Mouse (Mus musculus) liver, embryonic 14.5 days (tissue): ENCODE results near the gene Gpr37l1. TPM values are rescaled to one million over a fixed set of nuclear protein-coding genes. Genes with fewer than 3 reads are reported as not detected.

Experiments
- ATAC-seq: fragments of 200-750 bp; cut with Nextera tagmentation; 2 replicates; pipeline ENCODE4 v1.8.0; 2017; ENCODE audit warnings: moderate number of reproducible peaks, mild to moderate bottlenecking, moderate library complexity; ENCODE audit not compliant: insufficient read depth
- DNase-seq, 3 experiments: peaks; one replicate each; pipeline ENCODE4 v3.0.0-alpha.2; 2012 to 2013; ENCODE audit warnings: low read depth in 3 of 3, low spot score in 3 of 3
- H3K27ac ChIP-seq: fragments of 300-500 bp; sonication (generic); 2 replicates; pipeline ENCODE4 v1.5.1; 2014; ENCODE audit warnings: moderate library complexity, mild to moderate bottlenecking, control low read depth, inconsistent platforms
- H3K27me3 ChIP-seq: fragments of 300-500 bp; sonication (generic); 2 replicates; pipeline ENCODE4 v1.6.1; 2014; ENCODE audit warnings: mild to moderate bottlenecking, low read length, moderate library complexity; ENCODE audit not compliant: control insufficient read depth, insufficient read depth
- H3K36me3 ChIP-seq: fragments of 300-500 bp; sonication (generic); replicated peaks from 2 replicates; pipeline ENCODE4 v1.6.1; 2014; ENCODE audit warnings: low read depth; ENCODE audit not compliant: control insufficient read depth, insufficient read depth
- H3K4me1 ChIP-seq, 2 experiments: fragments of 200-500 bp in 1 of 2; fragments of 300-500 bp in 1 of 2; sonication (generic) in 1 of 2; replicated peaks; 2 replicates each; pipeline ENCODE4 v1.6.1; 2012 to 2014; ENCODE audit warnings: antibody characterized with exemption in 1 of 2, inconsistent platforms in 1 of 2, low read length in 1 of 2; ENCODE audit not compliant: control insufficient read depth in 2 of 2, insufficient read depth in 2 of 2
- H3K4me2 ChIP-seq: fragments of 300-500 bp; sonication (generic); 2 replicates; pipeline ENCODE4 v1.6.1; 2014; ENCODE audit warnings: low read depth, mild to moderate bottlenecking, control low read depth, moderate library complexity
- H3K4me3 ChIP-seq, 2 experiments: fragments of 200-500 bp in 1 of 2; fragments of 300-500 bp in 1 of 2; sonication (generic) in 1 of 2; 2 replicates each; pipeline ENCODE4 v1.5.1; 2012 to 2014; ENCODE audit warnings: low read depth in 2 of 2, low read length in 2 of 2, mild to moderate bottlenecking in 2 of 2, control low read depth in 1 of 2, inconsistent platforms in 1 of 2, moderate library complexity in 1 of 2; ENCODE audit not compliant: insufficient read depth in 1 of 2
- H3K9ac ChIP-seq: fragments of 300-500 bp; sonication (generic); replicated peaks from 2 replicates; pipeline ENCODE4 v1.6.1; 2014; ENCODE audit warnings: mild to moderate bottlenecking, control low read depth, moderate library complexity
- H3K9me3 ChIP-seq: fragments of 300-500 bp; sonication (generic); 2 replicates; pipeline ENCODE4 v1.6.1; 2016; ENCODE audit warnings: low read length, mixed read lengths; ENCODE audit not compliant: control insufficient read depth
- CTCF ChIP-seq: IDR thresholded peaks from 2 replicates; pipeline ENCODE4 v1.5.1; 2016; ENCODE audit warnings: antibody characterized with exemption, low read depth, control low read depth
- EP300 ChIP-seq: IDR thresholded peaks from 2 replicates; pipeline ENCODE4 v1.6.1; 2016; ENCODE audit warnings: antibody characterized with exemption, low read depth
- WGBS: fragments of 180-500 bp; shearing (Covaris S2); extraction: QIAGEN DNeasy Blood & Tissue Kit; methylation state at CpG from one replicate; pipeline ENCODE4 v1.1.7; 2014; ENCODE audit not compliant: insufficient replicate concordance; 5-methylcytosine and 5-hydroxymethylcytosine counted together
- polyA plus RNA-seq, 2 experiments: library from polyadenylated mRNA; depleted of rRNA in 1 of 2; stranded (reverse) in 1 of 2; unstranded in 1 of 2; fragments of >200 nt; fragmentation: Nextera tagmentation in 1 of 2; extraction: Ambion mirVana in 1 of 2; gene quantifications; 2 replicates each; pipeline versions ENCODE4 v1.2.1 to v1.2.3; 2012 to 2014

Gene Gpr37l1
- polyA plus RNA-seq, 2 experiments = 0.01 TPM; not detected in 1

DNA sequence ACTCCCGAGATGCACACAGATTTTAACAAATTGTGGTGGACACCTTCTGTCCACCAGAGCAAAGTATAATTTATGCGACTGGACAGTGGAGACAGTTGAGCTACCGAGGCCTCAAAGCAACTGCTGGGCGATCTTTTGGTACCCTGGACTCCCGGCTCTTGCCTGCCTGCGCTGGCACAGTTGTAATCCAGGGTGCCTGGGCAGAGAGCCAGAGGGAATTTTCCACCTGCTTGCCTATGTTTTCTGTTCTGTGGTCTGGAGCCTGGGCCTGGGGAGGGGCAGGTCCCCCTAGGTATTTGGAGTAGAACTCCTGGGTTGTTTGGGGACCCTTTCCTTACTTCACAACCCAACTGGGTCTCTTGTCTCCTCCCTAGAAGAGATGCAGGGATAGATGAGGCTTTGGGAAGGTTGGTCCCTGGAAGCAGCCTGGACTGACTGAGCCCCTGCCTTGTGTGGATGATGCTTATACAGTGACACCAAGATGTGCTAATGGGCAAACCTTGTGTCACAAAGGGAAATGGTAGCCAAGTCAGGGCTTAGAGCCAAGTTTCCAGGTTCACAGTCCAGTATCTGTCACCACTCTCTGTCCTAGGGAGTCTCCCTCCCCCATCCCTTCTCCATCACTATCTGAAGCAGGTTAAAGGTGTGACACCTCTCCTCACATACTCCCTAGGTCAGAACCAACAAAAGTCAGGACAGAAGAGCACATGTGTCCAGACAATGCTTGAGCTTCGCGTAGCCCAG, 14.6 kb upstream of the Gpr37l1 start:
- Histone ChIP-seq H3K9me3 (no peaks in the 10 kb centered on the region), H3K9ac (no peak overlapping the region), H3K4me2 (no peak overlapping the region), H3K4me1 (no peaks in the 10 kb centered on the region), H3K36me3 (no peaks in the 10 kb centered on the region), H3K4me3 (no peak overlapping the region), H3K27ac (no peak overlapping the region), H3K27me3 (no peaks in the 10 kb centered on the region)
- ATAC-seq (no peak), DNase-seq (no peak)
- no peak for TF ChIP-seq CTCF
- WGBS = 59% methylated on average over 8 of the region's 8 CpGs

DNA sequence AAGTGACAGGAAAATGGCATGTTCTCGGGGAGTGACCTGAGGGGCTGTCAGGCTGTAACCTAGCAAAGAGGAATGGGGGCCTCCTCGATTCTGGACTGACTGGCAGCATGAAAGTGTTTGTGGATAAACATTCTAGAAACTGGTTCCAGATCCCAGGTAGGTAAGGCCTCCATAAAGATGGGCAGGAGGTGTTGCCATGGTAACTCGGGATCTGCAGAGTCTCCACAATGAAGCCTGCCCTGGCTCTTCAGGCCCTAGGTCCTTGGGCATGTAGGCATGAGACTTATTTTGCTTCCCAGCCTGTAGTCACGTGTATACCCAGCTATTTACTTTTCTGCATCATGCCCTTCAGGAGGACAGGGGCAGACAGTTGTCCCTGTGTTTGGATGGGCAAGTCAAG, 13.8 kb upstream of the Gpr37l1 start:
- Histone ChIP-seq H3K4me2 (no peak overlapping the region), H3K4me1 (no peaks in the 10 kb centered on the region), H3K4me3 (no peak overlapping the region), H3K9me3 (no peaks in the 10 kb centered on the region), H3K9ac (no peak overlapping the region), H3K27me3 (no peaks in the 10 kb centered on the region), H3K36me3 (no peaks in the 10 kb centered on the region), H3K27ac (no peak overlapping the region)
- ATAC-seq (no peak), DNase-seq (no peak)
- WGBS = 47% methylated on average over 4 of the region's 4 CpGs
- TF ChIP-seq EP300 = no peak
- TF ChIP-seq CTCF = no peak

DNA sequence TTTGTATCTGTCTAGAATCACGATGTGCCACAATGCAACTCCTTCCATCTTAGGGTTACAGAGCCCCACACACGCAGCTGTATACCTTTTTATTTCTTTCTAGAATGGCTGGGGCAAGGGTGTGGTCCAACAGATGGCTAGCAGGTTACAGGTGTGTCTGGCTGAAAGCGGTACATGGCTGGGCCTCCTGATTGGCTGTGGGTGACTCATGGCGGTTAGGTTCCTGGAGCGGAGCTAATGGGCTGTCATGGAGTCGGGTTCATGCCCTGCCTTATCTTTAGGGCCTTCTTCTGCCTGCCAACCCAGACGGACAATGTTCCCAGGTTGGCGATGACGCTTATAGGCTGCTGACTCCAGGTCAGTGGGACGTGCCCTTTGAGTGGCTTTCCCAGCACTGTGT, 13.3 kb upstream of the Gpr37l1 start:
- H3K9me3 ChIP-seq = no peaks in the 10 kb centered on the region
- H3K4me1 ChIP-seq = no peaks in the 10 kb centered on the region
- no peaks in the 10 kb centered on the region for H3K27me3 ChIP-seq
- 67% methylated on average over 10 of the region's 10 CpGs for WGBS
- no peak overlapping the region for H3K4me2 ChIP-seq
- no peak for TF ChIP-seq EP300
- no peak for TF ChIP-seq CTCF
- DNase-seq (no peak), ATAC-seq (no peak)
- no peak overlapping the region for H3K27ac ChIP-seq
- no peak overlapping the region for H3K4me3 ChIP-seq
- no peak overlapping the region for H3K9ac ChIP-seq
- no peaks in the 10 kb centered on the region for H3K36me3 ChIP-seq

DNA sequence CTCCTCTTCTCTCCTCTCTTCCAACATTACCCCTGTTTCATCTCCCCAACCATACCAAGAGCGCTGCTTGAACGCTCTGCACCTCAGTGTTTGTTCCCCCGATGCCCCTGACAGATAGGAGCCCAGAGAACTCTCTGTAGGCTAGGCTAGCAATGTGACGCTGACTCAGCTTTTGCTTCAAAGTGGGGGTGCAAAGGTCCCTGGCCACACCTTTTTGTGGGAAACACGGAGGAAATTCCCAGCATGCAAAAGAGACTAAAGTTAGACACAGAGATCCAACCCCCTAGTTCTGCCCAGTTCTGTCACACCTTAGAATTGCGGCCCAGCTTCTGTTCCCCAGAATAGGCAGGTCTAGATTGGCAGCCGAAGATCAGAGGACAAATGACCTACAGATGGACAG, 11.4 kb upstream of the Gpr37l1 start:
- ATAC-seq = no peak

DNA sequence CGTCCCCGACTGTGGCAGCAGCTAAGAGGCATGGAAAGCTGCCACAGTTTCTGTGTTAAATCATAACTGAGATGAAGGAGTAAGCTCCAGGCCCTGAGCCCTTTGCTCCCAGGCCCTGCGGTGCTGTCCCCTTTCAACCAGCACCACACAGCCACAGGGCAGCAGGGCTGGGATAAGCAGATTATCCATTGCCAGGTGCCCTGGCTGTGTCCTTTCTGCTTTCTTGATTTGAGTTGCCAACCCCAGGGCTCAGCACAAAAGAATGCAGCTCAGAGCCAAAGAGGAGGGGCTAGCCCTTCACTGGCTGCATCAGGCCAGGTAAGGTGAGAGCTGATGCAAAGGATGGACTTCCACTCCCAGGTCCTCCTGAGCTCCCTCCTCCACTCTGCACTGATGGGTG, 10.2 kb upstream of the Gpr37l1 start:
- H3K27me3 ChIP-seq = no peaks in the 10 kb centered on the region
- no peaks in the 10 kb centered on the region for H3K9me3 ChIP-seq
- ATAC-seq (no peak), DNase-seq (no peak)
- no peaks in the 10 kb centered on the region for H3K4me1 ChIP-seq
- H3K4me2 ChIP-seq = no peak overlapping the region
- H3K4me3 ChIP-seq = no peak overlapping the region
- TF ChIP-seq EP300 = no peak
- TF ChIP-seq CTCF = no peak
- WGBS = 74% methylated on average over 3 of the region's 3 CpGs
- H3K9ac ChIP-seq = no peak overlapping the region
- H3K27ac ChIP-seq = no peak overlapping the region
- H3K36me3 ChIP-seq = no peaks in the 10 kb centered on the region

More for the DNA sequence above, 11.4 kb upstream of the Gpr37l1 start:
- H3K4me2 ChIP-seq = no peak overlapping the region
- H3K4me1 ChIP-seq = no peaks in the 10 kb centered on the region
- no peaks in the 10 kb centered on the region for H3K9me3 ChIP-seq
- no peaks in the 10 kb centered on the region for H3K36me3 ChIP-seq
- no peak overlapping the region for H3K4me3 ChIP-seq
- 67% methylated on average over 7 of the region's 7 CpGs for WGBS
- no peak overlapping the region for H3K9ac ChIP-seq
- DNase-seq = no peak
- H3K27me3 ChIP-seq = no peaks in the 10 kb centered on the region
- H3K27ac ChIP-seq = no peak overlapping the region
- TF ChIP-seq EP300 (no peak), CTCF (no peak)
